Mouse (Mus musculus) inflammation-experienced regulatory T-cells (primary cell): ENCODE data around the gene Ripor2. TPM values are rescaled to one million over a fixed set of nuclear protein-coding genes. Genes with fewer than 3 reads are reported as not detected.

Source experiments
- polyA plus RNA-seq, 2 experiments: library from polyadenylated mRNA; unstranded; fragments of 100-300 nt; shearing (Covaris generic); gene quantifications; one replicate each; pipeline ENCODE4 v1.2.1; 2017

The Ripor2 gene
- polyA plus RNA-seq, result 100 to 1,000 TPM; 239 to 372 TPM

DNA sequence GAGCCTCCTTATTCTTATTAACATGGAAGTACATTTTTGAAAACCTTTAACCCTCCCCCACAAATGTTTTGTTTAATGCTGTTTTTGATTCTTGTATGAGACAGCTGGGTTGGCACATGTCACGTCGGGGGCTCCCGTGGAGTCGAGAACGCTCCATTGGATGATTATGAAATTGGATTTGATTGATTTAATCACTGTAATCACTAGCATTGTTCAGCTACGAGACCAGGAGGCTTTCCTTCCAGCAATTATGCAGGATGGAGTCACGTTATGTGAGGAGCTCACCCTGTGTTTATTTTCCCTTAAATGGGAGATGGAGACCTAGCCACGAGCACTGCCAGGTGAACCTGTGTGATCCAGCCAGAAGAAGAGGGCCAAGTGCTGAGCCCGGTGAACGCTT, at the start of gene Ripor2:
Gene Ripor2, plus strand, starts transcription at position 357 of the 400 bp plus-strand sequence.

DNA sequence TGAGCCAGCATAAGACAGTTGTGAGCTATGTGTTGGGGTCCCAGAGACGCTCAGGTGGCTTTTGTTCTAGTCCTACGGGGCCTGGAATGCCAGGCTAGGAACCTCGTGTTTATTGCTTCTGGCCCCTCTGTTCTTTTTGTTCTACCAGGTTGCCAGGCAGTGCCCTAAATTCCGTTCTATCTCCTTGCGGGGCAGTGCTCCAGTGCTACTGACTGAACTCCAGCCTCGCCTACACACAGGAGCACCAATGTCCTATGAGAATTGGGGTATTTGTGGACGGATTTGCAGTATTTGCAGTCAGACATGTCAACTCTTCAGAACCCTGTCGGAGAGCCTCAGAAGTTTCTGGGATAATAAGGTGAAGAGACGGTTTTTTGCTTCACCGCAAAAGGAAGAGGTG, 159.0 kb downstream of the Ripor2 start, which contains the start of gene Armh2:
Gene Armh2, plus strand, starts transcription at position 205 of the 400 bp plus-strand sequence.

DNA sequence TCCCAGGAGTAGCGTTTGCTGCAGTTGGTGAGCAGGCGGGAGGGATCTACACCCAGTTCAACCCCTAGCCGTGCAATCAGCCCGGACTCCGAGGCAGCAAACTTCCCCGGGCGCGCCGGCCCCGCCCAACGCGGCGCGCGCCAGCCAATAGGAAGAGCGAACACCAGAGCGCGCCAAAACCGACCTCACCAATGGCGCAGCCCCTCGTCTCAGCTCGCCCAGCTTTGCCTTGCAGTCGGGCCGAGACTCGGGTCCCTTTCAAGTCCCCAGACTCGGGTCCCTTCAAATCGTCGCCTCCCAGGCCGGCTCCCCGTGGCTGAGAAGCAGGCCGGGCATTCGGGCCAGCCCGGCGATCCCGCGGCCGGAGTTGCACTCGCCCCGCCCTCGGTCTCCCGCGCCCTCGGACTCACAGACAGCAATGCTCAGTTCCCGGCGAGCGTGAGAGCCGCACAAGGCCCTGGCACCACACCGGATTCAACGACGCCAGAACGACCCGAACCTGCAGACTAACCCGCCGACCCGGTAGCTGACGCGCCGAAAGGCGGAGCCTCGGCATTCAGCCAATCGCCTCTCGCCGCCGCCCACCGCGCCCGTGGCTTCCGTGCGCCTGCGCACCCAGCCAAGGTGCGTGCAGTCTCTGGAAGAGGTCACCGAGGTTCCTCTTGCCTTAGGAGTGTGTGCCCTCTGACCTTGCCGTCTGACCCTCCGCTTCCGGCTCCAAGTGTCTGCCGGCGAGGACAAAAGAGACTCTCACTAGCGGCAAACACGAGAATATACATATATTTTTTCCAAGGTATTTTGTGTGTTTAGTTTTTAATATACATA, 179.6 kb downstream of the Ripor2 start, which contains the start of gene Gmnn:
Gene Gmnn, minus strand, starts transcription at position 521 of the 825 bp plus-strand sequence.

Other genes with a start within 250 kb of the Ripor2 start
- gene Armh2, start 159.0 kb downstream of the Ripor2 start, polyA plus RNA-seq, result not detected
- gene Gmnn, start 179.7 kb downstream of the Ripor2 start, polyA plus RNA-seq, result 10 to 100 TPM; 16.9 to 22.4 TPM
- 10 to 100 TPM; 12.9 to 21.1 TPM for gene BC005537, start 219.5 kb downstream of the Ripor2 start, polyA plus RNA-seq
- 10 to 100 TPM; 58.9 to 81.5 TPM for gene Acot13, start 249.4 kb downstream of the Ripor2 start, polyA plus RNA-seq
- 10 to 100 TPM; 62.6 to 63.8 TPM for gene Tdp2, start 249.5 kb downstream of the Ripor2 start, polyA plus RNA-seq